Mouse (Mus musculus) cerebellum, adult 2 months (tissue): ENCODE data around the gene Nrxn1.

ENCODE experiments used
- CTCF ChIP-seq: fragments of 200-500 bp; IDR thresholded peaks from 2 replicates; pipeline ENCODE4 v1.5.1; 2011; ENCODE audit warnings: low read depth, mild to moderate bottlenecking, control low read depth, low read length, moderate library complexity, borderline replicate concordance; ENCODE audit not compliant: insufficient read depth
- POLR2A ChIP-seq: fragments of 200-500 bp; IDR thresholded peaks from 2 replicates; pipeline ENCODE4 v1.6.1; 2011; ENCODE audit warnings: low read length, control low read depth, borderline replicate concordance; ENCODE audit not compliant: insufficient read depth

DNA sequence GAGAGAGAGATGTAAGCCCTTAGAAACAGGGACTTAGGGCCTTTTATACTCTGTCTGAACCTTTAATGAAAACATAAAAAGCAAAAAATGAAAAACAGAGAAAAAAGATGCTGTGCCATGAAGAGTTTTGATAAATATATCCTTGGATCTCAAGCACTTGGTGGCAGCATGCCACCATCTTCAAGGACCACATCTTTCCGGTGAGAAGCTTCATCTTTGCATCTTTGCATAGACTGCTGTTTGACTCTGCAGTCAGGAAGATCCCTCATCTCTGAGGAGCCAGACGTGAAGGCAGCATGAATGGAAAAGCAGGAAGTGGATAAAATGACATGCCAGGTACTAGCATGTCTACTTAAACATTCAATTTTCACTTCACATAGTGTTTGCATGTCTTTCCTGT, 586.8 kb downstream of the Nrxn1 start:
- TF ChIP-seq CTCF (no peak), POLR2A (no peak)
